Mouse (Mus musculus) neutrophil, adult 5-6 weeks (primary cell): ENCODE data around the gene Slc25a34. TPM values are rescaled to one million over a fixed set of nuclear protein-coding genes. Genes with fewer than 3 reads are reported as not detected.

Source experiments
- ATAC-seq: fragments of 151-379, 151-347 bp; 2 replicates; pipeline ENCODE4 v1.8.0; 2017; ENCODE audit warnings: mild to moderate bottlenecking, moderate TSS enrichment; ENCODE audit not compliant: insufficient number of reproducible peaks, poor library complexity, low FRiP score, severe bottlenecking; ENCODE audit errors: extremely low read depth
- total RNA-seq: library from RNA; stranded (forward); fragments of 200-1000 nt; gene quantifications from 2 replicates; pipeline ENCODE4 v1.2.3, GENCODE M21; 2017

The Slc25a34 gene
- total RNA-seq, 1 experiment from 2014 or later, result 0.23 TPM

GRCm38 (mm10) chr4:141648262-141648661, 24.6 kb upstream of the Slc25a34 start:
- no peak for ATAC-seq

GRCm38 (mm10) chr4:141647187-141647586, 23.6 kb upstream of the Slc25a34 start:
- no peak for ATAC-seq

GRCm38 (mm10) chr4:141645988-141646387, 22.4 kb upstream of the Slc25a34 start:
- ATAC-seq, result no peak

GRCm38 (mm10) chr4:141643118-141643855, 19.7 kb upstream of the Slc25a34 start:
- ATAC-seq, result no peak

GRCm38 (mm10) chr4:141641961-141642811, 18.6 kb upstream of the Slc25a34 start:
- ATAC-seq, result no peak

- no peak for ATAC-seq
Observed at GRCm38 (mm10) chr4:141641353-141641771, 17.7 kb upstream of the Slc25a34 start.

- no peak for ATAC-seq
Observed at GRCm38 (mm10) chr4:141639474-141639873, 15.9 kb upstream of the Slc25a34 start.

- ATAC-seq, result no peak
Observed at GRCm38 (mm10) chr4:141636693-141637092, 13.1 kb upstream of the Slc25a34 start.

- ATAC-seq, result no peak
Observed at GRCm38 (mm10) chr4:141635991-141636390, 12.4 kb upstream of the Slc25a34 start.

- no peak for ATAC-seq
Observed at GRCm38 (mm10) chr4:141632111-141632873, 8.7 kb upstream of the Slc25a34 start.

- ATAC-seq, result no peak
Observed at GRCm38 (mm10) chr4:141631250-141631649, 7.6 kb upstream of the Slc25a34 start.

- no peak for ATAC-seq
Observed at GRCm38 (mm10) chr4:141630021-141630420, 6.4 kb upstream of the Slc25a34 start.

GRCm38 (mm10) chr4:141628661-141629060, 5.0 kb upstream of the Slc25a34 start:
- no peak for ATAC-seq

GRCm38 (mm10) chr4:141627502-141627901, 3.9 kb upstream of the Slc25a34 start:
- no peak for ATAC-seq

- ATAC-seq, result no peak
Observed at GRCm38 (mm10) chr4:141625774-141626550, 2.3 kb upstream of the Slc25a34 start.

- 0 out of 2 replicates have a peak, but pooled peaks have one; percentile 16 for ATAC-seq
Observed at GRCm38 (mm10) chr4:141624983-141625773, 1.6 kb upstream of the Slc25a34 start.

- no peak for ATAC-seq
Observed at GRCm38 (mm10) chr4:141624134-141624533, 513 bp upstream of the Slc25a34 start.

GRCm38 (mm10) chr4:141623037-141623436, 584 bp downstream of the Slc25a34 start:
- ATAC-seq, result no peak
